Mouse (Mus musculus) gastrocnemius, adult 8-10 months (tissue): ENCODE data around the gene Spg20. TPM values are rescaled to one million over a fixed set of nuclear protein-coding genes. Genes with fewer than 3 reads are reported as not detected.

ENCODE experiments used
- DNase-seq, 2 experiments: peaks; one replicate each; pipeline ENCODE4 v3.0.0; 2022; ENCODE audit warnings: low spot score in 2 of 2
- microRNA-seq: library from miRNA; unstranded; fragments of <30 nt; microRNA quantifications from one replicate; pipeline ENCODE4 v1.2.0, GENCODE M21; 2022
- total RNA-seq, 4 experiments: library from RNA; stranded (reverse); gene quantifications; 2 replicates each; pipeline ENCODE4 v1.2.4; 2022

The Spg20 gene
- total RNA-seq, 4 experiments from 2014 or later = 24.5 to 33.9 (median 30.1) TPM

GRCm38 (mm10) chr3:55147156-55147555 is 35.2 kb downstream of the Spg20 start:
- DNase-seq = no peak

GRCm38 (mm10) chr3:55148091-55148490 is 36.2 kb downstream of the Spg20 start:
- DNase-seq = no peak

- peak in 1 of 2 experiments; percentile 10 for DNase-seq
Observed at GRCm38 (mm10) chr3:55151656-55152433, 39.9 kb downstream of the Spg20 start.

- no peak for DNase-seq
Observed at GRCm38 (mm10) chr3:55152673-55153334, 40.9 kb downstream of the Spg20 start.

- no peak for DNase-seq
Observed at GRCm38 (mm10) chr3:55154163-55154562, 42.3 kb downstream of the Spg20 start.

- no peak for DNase-seq
Observed at GRCm38 (mm10) chr3:55157413-55157812, 45.5 kb downstream of the Spg20 start.

GRCm38 (mm10) chr3:55161144-55161543 is 49.2 kb downstream of the Spg20 start:
- no peak for DNase-seq

GRCm38 (mm10) chr3:55163510-55163909 is 51.6 kb downstream of the Spg20 start:
- DNase-seq = no peak

GRCm38 (mm10) chr3:55172478-55172877 is 60.6 kb downstream of the Spg20 start:
- DNase-seq = no peak

GRCm38 (mm10) chr3:55177271-55177670 is 65.4 kb downstream of the Spg20 start:
- DNase-seq = no peak

GRCm38 (mm10) chr3:55181766-55182165 is 69.9 kb downstream of the Spg20 start, which contains the start of gene Sohlh2:
Sohlh2 (plus strand) TSS chr3:55182028.
- no peak for DNase-seq

Small RNAs within 50 kb of the gene (microRNA-seq; reads per million reads assigned to microRNA genes)
- gene Gm22029 = not detected

Other genes with a start within 250 kb of the Spg20 start
- gene Sertm1, start 196.2 kb upstream of the Spg20 start, total RNA-seq = not detected
- not detected for gene Ccna1, start 56.6 kb upstream of the Spg20 start, total RNA-seq
- not detected for gene Ccdc169, start 25.2 kb downstream of the Spg20 start, total RNA-seq
- not detected for gene Sohlh2, start 69.9 kb downstream of the Spg20 start, total RNA-seq
- 1 to 10 TPM; 2.0 to 3.1 (median 2.5) TPM for gene Dclk1, start 130.3 kb downstream of the Spg20 start, total RNA-seq